Mouse (Mus musculus): ENCODE data around the gene Nr1i2. TPM values are rescaled to one million over a fixed set of nuclear protein-coding genes. Genes with fewer than 3 reads are reported as not detected.

The Nr1i2 gene
- total and polyA plus RNA-seq, 3 experiments: not detected

DNA sequence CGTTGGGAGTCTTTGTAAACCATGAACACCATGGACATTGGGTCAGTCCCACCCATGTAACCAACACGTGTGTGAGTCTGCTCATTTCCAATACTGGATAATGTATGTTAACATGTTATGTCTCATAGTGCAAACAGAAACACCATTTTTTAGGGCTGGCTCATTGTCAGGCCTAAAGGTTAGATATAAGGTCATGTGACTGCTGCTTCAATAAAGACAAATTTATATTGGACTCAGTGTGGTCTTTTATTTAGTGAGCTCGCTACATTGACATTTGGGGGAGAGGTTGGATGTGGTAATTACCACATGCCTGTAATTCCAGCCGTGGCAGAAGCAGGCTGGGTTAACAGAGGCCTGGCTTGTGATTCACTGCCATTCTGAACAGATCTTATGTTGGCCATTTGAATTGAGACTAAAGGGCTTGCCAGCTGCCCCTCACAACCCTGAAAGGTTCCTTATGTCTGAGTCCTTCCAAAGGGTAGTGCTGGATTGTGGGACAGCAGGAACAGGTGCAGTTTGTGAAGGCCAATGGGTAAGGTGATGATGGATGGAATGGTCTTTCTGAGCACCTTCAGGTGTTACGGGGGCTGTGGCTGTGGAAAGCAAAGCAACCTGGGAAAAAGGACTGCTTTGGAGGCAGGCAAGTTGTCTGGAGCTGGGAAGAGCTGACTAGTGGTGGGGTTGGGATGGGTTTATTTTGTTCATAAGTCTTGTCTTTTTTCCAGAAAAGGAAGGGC lies 48.6 kb downstream of the Nr1i2 start:
- H3K36me3 ChIP-seq (replicated peaks in 1 of 2; ENCODE audit: control insufficient read depth in 1 of 2, insufficient read depth in 1 of 2, low read length in 1 of 2): peaks cover 7 to 25% of the 10 kb centered on the region in 2 experiments
- no peak overlapping the region for H3K4me2 ChIP-seq (ENCODE audit: insufficient read depth, low read depth, poor library complexity, severe bottlenecking)
- no peak for DNase-seq (ENCODE audit: extremely low read depth)
- H3K27ac ChIP-seq (ENCODE audit: insufficient read depth, low read depth): no peak overlapping the region
- no peaks in the 10 kb centered on the region for H3K79me2 ChIP-seq (replicated peaks; ENCODE audit: control insufficient read depth, extremely low read depth, insufficient read depth, poor library complexity, severe bottlenecking)
- H3K9ac ChIP-seq (ENCODE audit: insufficient read depth, low read depth): no peak overlapping the region
- peaks cover 4% of the 10 kb centered on the region for H3K27me3 ChIP-seq (replicated peaks)
- TF ChIP-seq MAFK (IDR thresholded peaks at IDR 0.05; ENCODE audit: insufficient replicate concordance, low read length): no peak
- no peak for TF ChIP-seq USF2 (conservative IDR thresholded peaks at IDR 0.05; ENCODE audit: low read depth, low read length)
- TF ChIP-seq MXI1 (IDR thresholded peaks at IDR 0.05; ENCODE audit: low read depth, low read length): no peak
- TF ChIP-seq POLR2AphosphoS2 (IDR thresholded peaks at IDR 0.05; ENCODE audit: low read depth, low read length): peak; percentile 73
- dilution Hi-C loops (cut with MboI; ENCODE audit: extremely low pct_ligation_motif_present, extremely low pct_unique_long_range_greater_than_20kb, low sequenced_read_pairs) (no loop called here), in situ Hi-C loops (cut with MboI; ENCODE audit: low pct_ligation_motif_present, low pct_unique_long_range_greater_than_20kb, low sequenced_read_pairs) (no loop called here)
- no peak overlapping the region for H3K4me3 ChIP-seq (replicated peaks in 1 of 3; ENCODE audit: low read depth in 2 of 3, low read length in 2 of 3, poor library complexity in 1 of 3)
- peaks cover 0 to 2% of the 10 kb centered on the region in 2 experiments; a peak in 2 of 4 replicates for H3K4me1 ChIP-seq (ENCODE audit: control insufficient read depth in 1 of 2, insufficient read depth in 2 of 2)
- H3K9me3 ChIP-seq (replicated peaks; ENCODE audit: low read length): no peaks in the 10 kb centered on the region

DNA sequence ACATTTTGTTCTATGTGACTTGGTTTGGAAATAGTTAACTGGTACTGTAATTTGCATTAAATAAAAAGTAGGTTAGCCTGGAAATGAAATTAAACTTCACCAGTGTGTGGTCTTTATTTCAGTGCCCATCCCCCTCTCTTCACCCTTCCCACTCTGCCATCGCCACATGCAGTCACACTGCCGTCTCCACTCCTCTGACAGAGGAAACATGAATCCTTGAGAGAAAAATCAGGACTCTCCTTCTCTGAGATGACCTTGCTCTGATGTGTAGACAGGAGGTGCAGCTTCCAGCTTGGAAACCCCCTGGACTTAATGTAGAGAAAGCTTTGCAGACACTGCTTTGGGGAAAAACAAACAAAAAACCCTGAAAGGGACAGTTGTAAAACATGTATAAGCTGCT lies 49.2 kb downstream of the Nr1i2 start:
- no peak for DNase-seq (ENCODE audit: extremely low read depth)
- dilution Hi-C loops (cut with MboI; ENCODE audit: extremely low pct_ligation_motif_present, extremely low pct_unique_long_range_greater_than_20kb, low sequenced_read_pairs): no loop called here
- in situ Hi-C loops (cut with MboI; ENCODE audit: low pct_ligation_motif_present, low pct_unique_long_range_greater_than_20kb, low sequenced_read_pairs): no loop called here

DNA sequence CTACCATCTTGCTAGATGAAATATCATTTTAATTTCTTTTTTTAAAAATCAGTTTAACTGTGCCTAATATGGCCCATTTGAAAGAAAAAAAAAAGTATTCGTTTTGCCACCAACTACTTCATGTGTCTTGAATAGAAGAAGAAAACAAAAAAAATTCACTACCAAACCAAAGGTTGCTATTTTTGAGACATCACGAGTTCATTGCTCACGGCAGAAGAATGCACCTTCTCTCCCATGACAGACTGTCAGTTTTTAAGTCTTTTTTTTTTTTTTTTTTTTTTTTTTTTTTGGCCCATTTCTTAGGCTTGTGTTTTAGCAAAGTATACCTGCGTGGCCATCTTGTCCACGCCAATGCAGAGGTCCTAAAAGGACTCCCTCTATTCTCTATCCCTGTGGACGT lies 50.5 kb downstream of the Nr1i2 start:
- Histone ChIP-seq H3K36me3 (replicated peaks in 1 of 2; ENCODE audit: control insufficient read depth in 1 of 2, insufficient read depth in 1 of 2, low read length in 1 of 2) (peaks cover 11 to 34% of the 10 kb centered on the region in 2 experiments), H3K9ac (ENCODE audit: insufficient read depth, low read depth) (no peak overlapping the region), H3K79me2 (replicated peaks; ENCODE audit: control insufficient read depth, extremely low read depth, insufficient read depth, poor library complexity, severe bottlenecking) (no peaks in the 10 kb centered on the region), H3K27ac (ENCODE audit: insufficient read depth, low read depth) (no peak overlapping the region), H3K4me1 (ENCODE audit: control insufficient read depth in 1 of 2, insufficient read depth in 2 of 2) (peaks cover 7 to 13% of the 10 kb centered on the region in 2 experiments), H3K9me3 (replicated peaks; ENCODE audit: low read length) (no peaks in the 10 kb centered on the region), H3K4me3 (replicated peaks in 1 of 3; ENCODE audit: low read depth in 2 of 3, low read length in 2 of 3, poor library complexity in 1 of 3) (no peak overlapping the region), H3K27me3 (replicated peaks) (no peaks in the 10 kb centered on the region), H3K4me2 (ENCODE audit: insufficient read depth, low read depth, poor library complexity, severe bottlenecking) (no peak overlapping the region)
- DNase-seq (ENCODE audit: extremely low read depth): no peak
- dilution Hi-C loops (cut with MboI; ENCODE audit: extremely low pct_ligation_motif_present, extremely low pct_unique_long_range_greater_than_20kb, low sequenced_read_pairs) (no loop called here), in situ Hi-C loops (cut with MboI; ENCODE audit: low pct_ligation_motif_present, low pct_unique_long_range_greater_than_20kb, low sequenced_read_pairs) (no loop called here)
- no peak for TF ChIP-seq TBP (conservative IDR thresholded peaks at IDR 0.05; ENCODE audit: low read depth, low read length)
- TF ChIP-seq ZNF384 (IDR thresholded peaks at IDR 0.05; ENCODE audit: low read depth, low read length): peak; percentile 55; the same call in 1 of the 2 replicates

More for the DNA sequence above, 49.2 kb downstream of the Nr1i2 start:
- no peaks in the 10 kb centered on the region for H3K9me3 ChIP-seq (replicated peaks; ENCODE audit: low read length)
- peaks cover 7 to 29% of the 10 kb centered on the region in 2 experiments for H3K36me3 ChIP-seq (replicated peaks in 1 of 2; ENCODE audit: control insufficient read depth in 1 of 2, insufficient read depth in 1 of 2, low read length in 1 of 2)
- H3K79me2 ChIP-seq (replicated peaks; ENCODE audit: control insufficient read depth, extremely low read depth, insufficient read depth, poor library complexity, severe bottlenecking): no peaks in the 10 kb centered on the region
- no peak overlapping the region for H3K9ac ChIP-seq (ENCODE audit: insufficient read depth, low read depth)
- no peak overlapping the region for H3K27ac ChIP-seq (ENCODE audit: insufficient read depth, low read depth)
- no peak overlapping the region for H3K4me3 ChIP-seq (replicated peaks in 1 of 3; ENCODE audit: low read depth in 2 of 3, low read length in 2 of 3, poor library complexity in 1 of 3)
- H3K4me1 ChIP-seq (ENCODE audit: control insufficient read depth in 1 of 2, insufficient read depth in 2 of 2): peaks cover 0 to under 1% of the 10 kb centered on the region in 2 experiments; a peak in 2 of 4 replicates
- H3K4me2 ChIP-seq (ENCODE audit: insufficient read depth, low read depth, poor library complexity, severe bottlenecking): no peak overlapping the region
- peaks cover under 1% of the 10 kb centered on the region for H3K27me3 ChIP-seq (replicated peaks)
- TF ChIP-seq JUND (conservative IDR thresholded peaks at IDR 0.05; ENCODE audit: low read depth, low read length) (no peak), ZMIZ1 (IDR thresholded peaks at IDR 0.05; ENCODE audit: low read depth, low read length) (no peak), SIN3A (IDR thresholded peaks at IDR 0.05; ENCODE audit: low read length) (no peak), TBP (conservative IDR thresholded peaks at IDR 0.05; ENCODE audit: low read depth, low read length) (no peak), IRF4 (IDR thresholded peaks at IDR 0.05; ENCODE audit: low read depth, low read length) (no peak), NRF1 (IDR thresholded peaks at IDR 0.05; ENCODE audit: low read depth, low read length) (no peak), JUN (IDR thresholded peaks at IDR 0.05; ENCODE audit: insufficient read depth, low read depth, low read length) (no peak), ELF1 (IDR thresholded peaks at IDR 0.05; ENCODE audit: low read depth, low read length) (no peak), E2F4 (IDR thresholded peaks at IDR 0.05; ENCODE audit: insufficient replicate concordance, low read depth, low read length) (no peak), MYC (IDR thresholded peaks at IDR 0.05; ENCODE audit: low read depth, low read length) (no peak), BHLHE40 (IDR thresholded peaks at IDR 0.05; ENCODE audit: low read depth, low read length) (no peak), GABPA (IDR thresholded peaks at IDR 0.05; ENCODE audit: insufficient replicate concordance, low read depth, low read length) (no peak), ZNF384 (IDR thresholded peaks at IDR 0.05; ENCODE audit: low read depth, low read length) (no peak), MAZ (IDR thresholded peaks at IDR 0.05; ENCODE audit: low read depth, low read length) (no peak), MAX (IDR thresholded peaks at IDR 0.05; ENCODE audit: low read length) (no peak), USF2 (conservative IDR thresholded peaks at IDR 0.05; ENCODE audit: low read depth, low read length) (no peak), EP300 (IDR thresholded peaks at IDR 0.05; ENCODE audit: low read length) (no peak), ETS1 (conservative IDR thresholded peaks at IDR 0.05; ENCODE audit: low read depth, low read length) (no peak), KAT2A (IDR thresholded peaks at IDR 0.05; ENCODE audit: insufficient replicate concordance, low read length) (no peak), CHD1 (IDR thresholded peaks at IDR 0.05; ENCODE audit: low read depth, low read length) (no peak)

Data from CH12.LX (cell line).